Mouse (Mus musculus) c-Kit-positive CD71-negative TER-119-negative erythroid progenitor cells, embryonic 14.5 days (primary cell): Measurements from ENCODE around the gene Tsen54.
A peak's percentile ranks its signal among the peaks of the same experiment; 100 is the strongest.

ENCODE experiments used
- DNase-seq: peaks from one replicate; pipeline ENCODE4 v3.0.0-alpha.2; 2013; ENCODE audit warnings: low read depth

Gene Tsen54

GRCm38 (mm10) chr11:115859143-115859945, 44.8 kb downstream of the Tsen54 start:
- peak; percentile 77 for DNase-seq

DNA sequence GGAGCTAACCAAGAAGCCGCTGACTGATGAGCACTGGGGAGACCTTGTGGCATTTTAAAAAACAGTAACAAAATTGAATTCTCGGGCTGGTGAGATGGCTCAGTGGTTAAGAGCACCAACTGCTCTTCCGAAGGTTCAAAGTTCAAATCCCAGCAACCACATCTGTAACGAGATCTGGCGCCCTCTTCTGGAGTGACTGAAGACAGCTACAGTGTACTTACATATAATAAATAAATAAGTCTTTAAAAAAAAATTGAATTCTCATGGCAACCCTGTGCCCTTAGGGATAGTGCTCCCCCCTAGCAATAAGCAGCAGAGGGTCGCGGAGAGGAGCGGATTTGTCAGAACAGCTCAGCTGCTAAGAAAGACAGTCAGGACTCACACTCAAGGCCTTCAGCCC, 49.4 kb downstream of the Tsen54 start:
- DNase-seq = no peak

DNA sequence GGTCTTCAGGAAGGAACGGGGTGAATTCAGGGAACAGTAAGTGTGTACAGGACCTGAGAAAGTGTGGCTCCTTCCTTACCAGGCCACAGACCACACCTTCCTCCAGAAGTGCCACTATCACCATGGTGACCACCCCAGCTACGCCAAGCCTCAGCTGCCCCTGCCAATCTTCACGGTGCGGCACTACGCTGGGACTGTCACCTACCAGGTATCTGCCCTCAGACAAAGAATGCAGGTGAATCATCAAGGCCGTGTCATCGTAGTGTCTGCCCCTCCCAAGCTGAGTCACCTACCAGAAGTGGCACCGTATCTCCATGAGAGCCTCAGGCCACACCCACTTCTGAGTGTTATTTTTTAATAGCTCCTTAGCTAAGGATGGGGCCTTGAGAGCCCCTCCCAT, 54.9 kb downstream of the Tsen54 start:
- DNase-seq = peak; percentile 50

DNA sequence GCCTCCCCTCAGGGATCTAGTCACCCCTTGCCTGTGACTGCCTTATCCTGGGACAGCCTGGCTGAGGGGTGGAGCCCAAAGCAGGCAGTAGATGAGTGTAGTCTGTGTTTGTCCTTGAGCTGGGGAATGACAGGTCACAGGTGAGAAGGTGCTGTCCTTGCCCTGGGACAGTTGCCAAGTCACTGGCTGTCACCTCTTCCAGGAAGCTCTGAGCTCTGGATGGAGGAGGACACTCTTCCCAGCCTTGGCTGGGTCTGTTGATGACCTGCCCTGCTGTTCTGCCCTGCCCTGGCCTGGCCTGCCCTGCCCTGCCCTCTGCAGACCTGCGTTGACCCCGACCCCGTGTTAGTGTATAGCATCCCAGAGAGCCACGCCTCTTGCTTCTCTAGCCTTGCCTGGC, 57.9 kb downstream of the Tsen54 start:
- no peak for DNase-seq
